Mouse (Mus musculus) adrenal gland, postnatal 0 days (tissue): Measurements from ENCODE around the gene Zbtb8b. TPM values are rescaled to one million over a fixed set of nuclear protein-coding genes. Genes with fewer than 3 reads are reported as not detected.

Experiments used
- polyA plus RNA-seq: library from polyadenylated mRNA; unstranded; fragments of >200 nt; fragmentation: Nextera tagmentation; extraction: Ambion mirVana; gene quantifications from 2 replicates; pipeline ENCODE4 v1.2.1, GENCODE M21; 2015

Gene Zbtb8b
- 1.0 and 1.4 TPM in 2 replicates for polyA plus RNA-seq

GRCm38 (mm10) chr4:129440340-129441063 is at the start of gene Zbtb8b:
Gene Zbtb8b, minus strand, starts transcription at chr4:129440853.

GRCm38 (mm10) chr4:129461183-129461960 is 20.7 kb upstream of the Zbtb8b start, which contains the start of gene Bsdc1:
Gene Bsdc1, plus strand, starts transcription at chr4:129461581.

GRCm38 (mm10) chr4:129377601-129378390 is 62.9 kb downstream of the Zbtb8b start, which contains the start of gene Zbtb8a:
Gene Zbtb8a, minus strand, starts transcription at chr4:129378116.

Other genes with a start within 250 kb of the Zbtb8b start
- 2.5 and 2.9 TPM in 2 replicates for gene C77080, start 179.4 kb downstream of the Zbtb8b start, polyA plus RNA-seq
- 1.9 and 3.4 TPM in 2 replicates for gene Sync, start 153.2 kb downstream of the Zbtb8b start, polyA plus RNA-seq
- gene Rbbp4, start 105.5 kb downstream of the Zbtb8b start, polyA plus RNA-seq, result 219 and 230 TPM in 2 replicates
- 97.7 and 131 TPM in 2 replicates for gene Zbtb8os, start 105.2 kb downstream of the Zbtb8b start, polyA plus RNA-seq
- 12.2 and 13.0 TPM in 2 replicates for gene Zbtb8a, start 62.7 kb downstream of the Zbtb8b start, polyA plus RNA-seq
- gene Bsdc1, start 20.7 kb upstream of the Zbtb8b start, polyA plus RNA-seq, result 24.8 and 39.6 TPM in 2 replicates
- not detected in 2 replicates for gene Tssk3, start 50.2 kb upstream of the Zbtb8b start, polyA plus RNA-seq
- not detected in 2 replicates for gene Fam229a, start 50.3 kb upstream of the Zbtb8b start, polyA plus RNA-seq
- 303 and 354 TPM in 2 replicates for gene Marcksl1, start 72.7 kb upstream of the Zbtb8b start, polyA plus RNA-seq
- gene Hdac1, start 101.9 kb upstream of the Zbtb8b start, polyA plus RNA-seq, result 88.2 and 99.4 TPM in 2 replicates
- 6.8 and 7.9 TPM in 2 replicates for gene Lck, start 132.8 kb upstream of the Zbtb8b start, polyA plus RNA-seq
- 22.2 and 39.7 TPM in 2 replicates for gene Fam167b, start 137.7 kb upstream of the Zbtb8b start, polyA plus RNA-seq
- 222 and 224 TPM in 2 replicates for gene Eif3i, start 159.8 kb upstream of the Zbtb8b start, polyA plus RNA-seq
- gene Tmem234, start 159.8 kb upstream of the Zbtb8b start, polyA plus RNA-seq, result 182 and 197 TPM in 2 replicates
- 1.2 and 2.5 TPM in 2 replicates for gene Dcdc2b, start 173.4 kb upstream of the Zbtb8b start, polyA plus RNA-seq
- 33.2 and 39.9 TPM in 2 replicates for gene Iqcc, start 178.2 kb upstream of the Zbtb8b start, polyA plus RNA-seq
- gene Ccdc28b, start 183.1 kb upstream of the Zbtb8b start, polyA plus RNA-seq, result 81.5 and 114 TPM in 2 replicates
- gene Txlna, start 200.2 kb upstream of the Zbtb8b start, polyA plus RNA-seq, result 22.5 and 30.2 TPM in 2 replicates
- gene Kpna6, start 231.9 kb upstream of the Zbtb8b start, polyA plus RNA-seq, result 7.9 and 10.0 TPM in 2 replicates